Mouse (Mus musculus) G1E (cell line): ENCODE measurements at regions not wholly inside any gene's neighbourhood (a gene's known extent, or its start where the extent isn't known, plus 50 kb on each side); places are given as distances from the start of the nearest gene placed in this dataset.

ENCODE experiments used
- CTCF ChIP-seq: IDR thresholded peaks from 2 replicates; pipeline ENCODE4 v1.5.1; 2012; ENCODE audit warnings: low read depth, low read length, inconsistent platforms, mixed read lengths
- GATA1 ChIP-seq: IDR thresholded peaks from 2 replicates; pipeline ENCODE4 v1.6.1; 2012; ENCODE audit warnings: borderline replicate concordance, low read length, inconsistent platforms, mixed read lengths
- GATA2 ChIP-seq: IDR thresholded peaks from 2 replicates; pipeline ENCODE4 v1.6.1; 2012; ENCODE audit warnings: low read depth, low read length, inconsistent platforms, borderline replicate concordance
- POLR2AphosphoS5 ChIP-seq: IDR thresholded peaks from 2 replicates; pipeline ENCODE4 v1.6.1; 2012; ENCODE audit warnings: low read depth, low read length, inconsistent platforms; ENCODE audit not compliant: insufficient replicate concordance
- TAL1 ChIP-seq: conservative IDR thresholded peaks from 2 replicates; pipeline ENCODE4 v1.6.1; 2012; ENCODE audit warnings: low read depth, low read length, inconsistent platforms, mixed read lengths

DNA sequence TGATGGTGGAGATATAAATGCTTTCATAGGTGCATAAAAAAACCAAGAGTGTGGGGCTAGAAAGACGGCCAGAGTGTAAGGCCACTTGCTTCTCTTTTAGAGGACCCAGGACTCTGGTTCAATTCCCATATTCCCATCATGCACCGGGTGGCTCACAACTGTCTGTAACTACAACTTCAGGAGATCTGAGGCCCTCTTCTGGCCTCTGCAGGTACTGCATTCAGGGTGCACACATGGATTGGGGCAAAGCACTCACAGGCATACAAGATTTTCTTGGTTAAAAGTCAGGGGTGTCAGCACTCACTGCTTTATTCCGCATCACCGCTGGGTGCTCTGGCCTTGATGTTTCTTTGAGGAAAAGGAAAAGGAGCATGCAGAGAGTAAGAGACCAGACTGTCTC is 196.1 kb upstream of the A430005L14Rik start:
- TF ChIP-seq CTCF (no peak), GATA1 (no peak), POLR2AphosphoS5 (no peak), TAL1 (no peak), GATA2 (no peak)
